Mouse (Mus musculus) spleen, adult 2 months (tissue): Measurements from ENCODE around the gene Crhbp.

Experiments
- CTCF ChIP-seq: fragments of 200-500 bp; IDR thresholded peaks from 2 replicates; pipeline ENCODE4 v1.5.1; 2011; ENCODE audit warnings: mild to moderate bottlenecking, inconsistent platforms; ENCODE audit not compliant: insufficient read depth, insufficient read length, insufficient replicate concordance; ENCODE audit errors: extremely low read depth
- POLR2A ChIP-seq: fragments of 200-500 bp; IDR thresholded peaks from 2 replicates; pipeline ENCODE4 v1.6.1; 2011; ENCODE audit warnings: low read depth, low read length, inconsistent platforms

DNA sequence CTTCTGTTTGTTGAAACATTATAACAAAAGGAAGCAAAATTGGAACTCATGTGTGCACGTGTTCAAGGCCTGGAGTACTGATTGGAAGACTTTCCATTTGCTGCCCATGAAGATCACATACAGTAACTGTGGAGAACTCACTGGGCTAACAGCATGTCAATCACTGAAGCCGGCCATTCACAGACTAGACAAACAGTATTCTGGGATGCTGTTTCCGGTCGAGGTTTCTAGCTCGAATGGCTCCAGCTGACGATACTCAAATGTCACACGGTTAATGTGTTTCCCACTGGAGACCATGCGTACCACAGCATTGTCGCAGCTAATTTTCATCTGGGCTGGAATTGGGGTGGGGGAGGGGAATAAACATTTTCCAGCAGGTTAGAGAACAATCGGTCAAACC lies 13.0 kb downstream of the Crhbp start:
- TF ChIP-seq CTCF, result no peak
- TF ChIP-seq POLR2A, result no peak
